Mouse (Mus musculus) neural tube, embryonic 11.5 days (tissue): ENCODE results near the gene Vat1. TPM values are rescaled to one million over a fixed set of nuclear protein-coding genes. Genes with fewer than 3 reads are reported as not detected.
"Not testable (repeated sequence)": the region's sequence is repeated elsewhere in the genome, so short reads cannot be mapped to it uniquely, and the experiment has no call there.

Experiments
- ATAC-seq: fragments of 200-750 bp; cut with Nextera tagmentation; 2 replicates; pipeline ENCODE4 v1.8.0; 2017; ENCODE audit warnings: moderate number of reproducible peaks, mild to moderate bottlenecking, moderate TSS enrichment, moderate library complexity; ENCODE audit not compliant: insufficient read depth, low FRiP score, low TSS enrichment
- DNase-seq: peaks from one replicate; pipeline ENCODE4 v3.0.0-alpha.2; 2015; ENCODE audit warnings: low spot score
- H3K27ac ChIP-seq: fragments of 300-500 bp; sonication (generic); 2 replicates; pipeline ENCODE4 v1.5.1; 2014; ENCODE audit warnings: low read depth, mild to moderate bottlenecking, low read length
- H3K27me3 ChIP-seq: fragments of 300-500 bp; sonication (generic); 2 replicates; pipeline ENCODE4 v1.6.1; 2014; ENCODE audit warnings: mild to moderate bottlenecking, low read length, mixed read lengths; ENCODE audit not compliant: control insufficient read depth, insufficient read depth
- H3K36me3 ChIP-seq: fragments of 300-500 bp; sonication (generic); 2 replicates; pipeline ENCODE4 v1.6.1; 2014; ENCODE audit warnings: mild to moderate bottlenecking, low read length, moderate library complexity, mixed read lengths; ENCODE audit not compliant: control insufficient read depth, insufficient read depth
- H3K4me1 ChIP-seq: fragments of 300-500 bp; sonication (generic); 2 replicates; pipeline ENCODE4 v1.6.1; 2014; ENCODE audit warnings: low read length, mixed read lengths; ENCODE audit not compliant: control insufficient read depth, insufficient read depth
- H3K4me2 ChIP-seq: fragments of 300-500 bp; sonication (generic); 2 replicates; pipeline ENCODE4 v1.6.1; 2014; ENCODE audit warnings: low read depth, mild to moderate bottlenecking, moderate library complexity
- H3K4me3 ChIP-seq: fragments of 300-500 bp; sonication (generic); 2 replicates; pipeline ENCODE4 v1.5.1; 2014; ENCODE audit warnings: low read depth, low read length
- H3K9ac ChIP-seq: fragments of 300-500 bp; sonication (generic); 2 replicates; pipeline ENCODE4 v1.6.1; 2014; ENCODE audit warnings: mild to moderate bottlenecking, low read length
- H3K9me3 ChIP-seq: fragments of 300-500 bp; sonication (generic); 2 replicates; pipeline ENCODE4 v1.6.1; 2016; ENCODE audit warnings: low read length; ENCODE audit not compliant: control insufficient read depth
- WGBS: fragments of 180-500 bp; shearing (Covaris S2); extraction: QIAGEN DNeasy Blood & Tissue Kit; methylation state at CpG from one replicate; pipeline ENCODE4 v1.1.7; 2014; 5-methylcytosine and 5-hydroxymethylcytosine counted together
- polyA plus RNA-seq: library from polyadenylated mRNA; unstranded; fragments of >200 nt; fragmentation: Nextera tagmentation; extraction: Ambion mirVana; gene quantifications from 2 replicates; pipeline ENCODE4 v1.2.1, GENCODE M21; 2014

The Vat1 gene
- polyA plus RNA-seq, 1 experiment from 2014 or later, result 52.3 TPM

DNA sequence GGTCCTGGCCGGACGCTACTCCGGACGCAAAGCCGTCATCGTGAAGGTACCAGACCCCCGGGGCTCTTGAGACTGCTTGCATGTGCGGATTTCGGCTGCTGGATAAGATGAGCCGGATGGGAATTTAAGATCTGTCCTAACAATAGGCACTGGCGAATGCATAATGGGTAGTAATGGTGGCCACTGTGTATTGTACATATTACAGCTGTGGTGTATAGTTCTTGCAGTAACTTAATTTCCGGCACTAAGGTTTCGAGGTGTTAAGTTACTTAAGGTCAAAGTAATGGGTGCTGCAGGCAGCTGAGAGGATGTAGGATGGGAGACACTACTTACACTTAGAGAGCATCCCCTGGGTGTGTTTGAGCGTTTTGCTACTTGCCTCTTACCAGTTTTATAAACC is 23.3 kb downstream of the Vat1 start:
- no peaks in the 10 kb centered on the region for H3K27me3 ChIP-seq
- peak overlapping the region; percentile 96 for H3K9ac ChIP-seq
- peak overlapping the region; percentile 92 for H3K4me3 ChIP-seq
- H3K9me3 ChIP-seq, result no peaks in the 10 kb centered on the region
- ATAC-seq (peak; percentile 9; the same call in 1 of the 2 replicates), DNase-seq (no peak)
- peak overlapping the region; percentile 90 for H3K27ac ChIP-seq
- H3K36me3 ChIP-seq, result peaks cover 15% of the 10 kb centered on the region
- WGBS, result under 1% methylated on average over 14 of the region's 14 CpGs
- H3K4me1 ChIP-seq, result peaks cover 3% of the 10 kb centered on the region; the same call in 1 of the 2 replicates
- H3K4me2 ChIP-seq, result peak overlapping the region; percentile 99

DNA sequence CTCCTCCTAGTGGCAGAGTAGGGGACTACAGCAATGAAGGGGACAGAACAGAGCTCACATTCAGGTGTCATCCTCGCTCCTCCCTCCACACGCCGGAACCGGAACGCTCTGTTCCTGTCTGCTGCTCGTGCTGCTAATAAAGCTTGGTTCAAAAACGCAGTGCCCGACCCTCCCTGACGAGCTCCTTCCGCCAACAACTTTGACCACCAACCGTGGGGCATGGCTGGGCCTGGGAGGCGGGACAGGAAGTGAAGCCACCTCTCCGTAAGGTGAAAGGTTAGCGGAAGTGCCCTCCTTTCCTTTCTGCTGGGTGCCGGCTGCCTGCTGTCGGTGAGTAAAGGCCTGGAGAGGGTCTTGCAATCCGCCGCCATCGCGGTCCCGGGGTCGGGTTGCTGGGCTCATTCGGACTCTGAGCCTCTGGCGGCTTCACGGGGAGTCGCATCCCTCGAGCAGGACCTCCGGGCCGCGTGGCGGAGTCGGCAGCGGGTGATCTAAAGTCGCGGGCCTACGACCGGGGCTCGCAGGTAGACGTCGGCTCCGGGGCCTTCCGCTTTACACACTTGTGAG is 23.8 kb downstream of the Vat1 start, which contains the start of gene Rpl27:
TSS of gene Rpl27 (plus strand) at position 172 of the 567 bp plus-strand sequence.
- DNase-seq (peak; percentile 98), ATAC-seq (peak; percentile 96)
- peaks cover 15% of the 10 kb centered on the region for H3K36me3 ChIP-seq
- H3K9me3 ChIP-seq, result no peaks in the 10 kb centered on the region
- H3K4me2 ChIP-seq, result peak within 1 kb of the TSS; percentile 99
- H3K27ac ChIP-seq, result peak within 1 kb of the TSS; percentile 90
- no peaks in the 10 kb centered on the region for H3K27me3 ChIP-seq
- H3K4me3 ChIP-seq, result peak within 1 kb of the TSS; percentile 92
- WGBS, result under 1% methylated on average over 42 of the region's 42 CpGs
- peak within 1 kb of the TSS; percentile 96 for H3K9ac ChIP-seq
- peaks cover 3% of the 10 kb centered on the region; the same call in 1 of the 2 replicates for H3K4me1 ChIP-seq

DNA sequence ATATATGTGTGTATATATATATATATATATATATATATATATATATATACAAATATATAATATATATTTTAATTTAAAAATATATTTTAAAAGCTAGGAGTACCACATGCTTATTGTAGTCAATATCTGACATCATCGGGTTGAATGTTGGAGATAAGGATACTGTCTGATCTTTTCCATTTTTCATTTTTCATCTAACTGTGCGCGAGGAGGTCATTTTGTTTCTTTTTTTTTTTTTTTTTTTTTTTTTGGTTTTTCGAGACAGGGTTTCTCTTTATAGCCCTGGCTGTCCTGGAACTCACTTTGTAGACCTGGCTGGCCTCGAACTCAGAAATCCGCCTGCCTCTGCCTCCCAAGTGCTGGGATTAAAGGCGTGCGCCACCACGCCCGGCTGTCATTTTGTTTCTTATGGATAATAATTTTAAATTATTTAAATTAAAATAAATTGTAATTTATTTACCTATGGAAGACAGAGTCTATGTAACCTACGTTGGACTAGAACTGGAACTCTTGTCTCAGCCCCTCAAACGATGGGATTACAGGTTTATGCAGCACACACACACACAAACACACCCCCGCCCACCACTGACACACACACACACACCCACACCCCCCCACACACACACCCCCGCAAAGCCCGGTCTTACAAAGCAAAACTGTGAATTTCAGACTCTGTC is 24.4 kb downstream of the Vat1 start:
- not testable (repeated sequence) for DNase-seq

DNA sequence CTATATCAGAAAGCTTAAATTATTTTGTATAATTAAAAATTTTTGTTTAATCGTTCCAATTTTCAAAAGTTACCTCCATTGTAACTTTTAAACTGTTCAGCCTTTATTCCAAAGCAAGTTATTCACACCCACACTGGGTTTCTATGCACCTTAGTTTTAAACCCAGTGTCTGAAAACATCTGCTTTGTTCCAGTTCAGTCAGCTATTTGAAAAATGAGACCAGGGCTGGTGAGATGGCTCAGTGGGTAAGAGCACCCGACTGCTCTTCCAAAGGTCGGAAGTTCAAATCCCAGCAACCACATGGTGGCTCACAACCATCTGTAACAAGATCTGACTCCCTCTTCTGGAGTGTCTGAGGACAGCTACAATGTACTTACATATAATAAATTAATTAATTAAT is 28.0 kb downstream of the Vat1 start:
- not testable (repeated sequence) for H3K36me3 ChIP-seq, H3K4me1 ChIP-seq, H3K9me3 ChIP-seq, H3K4me3 ChIP-seq, H3K4me2 ChIP-seq, H3K27ac ChIP-seq, H3K9ac ChIP-seq, ATAC-seq, H3K27me3 ChIP-seq, DNase-seq
- 56% methylated on average over 3 of the region's 3 CpGs for WGBS

More for the DNA sequence above, 24.4 kb downstream of the Vat1 start:
- H3K27me3 ChIP-seq, H3K27ac ChIP-seq, H3K4me1 ChIP-seq, H3K4me3 ChIP-seq, H3K9me3 ChIP-seq: not testable (repeated sequence)
- Histone ChIP-seq H3K36me3 (peaks cover 15% of the 10 kb centered on the region), H3K4me2 (peak overlapping the region; percentile 28; the same call in 1 of the 2 replicates), H3K9ac (peak overlapping the region; percentile 18; the same call in 1 of the 2 replicates)
- peak; percentile 56; the same call in 1 of the 2 replicates for ATAC-seq
- 40% methylated on average over 14 of the region's 15 CpGs for WGBS

DNA sequence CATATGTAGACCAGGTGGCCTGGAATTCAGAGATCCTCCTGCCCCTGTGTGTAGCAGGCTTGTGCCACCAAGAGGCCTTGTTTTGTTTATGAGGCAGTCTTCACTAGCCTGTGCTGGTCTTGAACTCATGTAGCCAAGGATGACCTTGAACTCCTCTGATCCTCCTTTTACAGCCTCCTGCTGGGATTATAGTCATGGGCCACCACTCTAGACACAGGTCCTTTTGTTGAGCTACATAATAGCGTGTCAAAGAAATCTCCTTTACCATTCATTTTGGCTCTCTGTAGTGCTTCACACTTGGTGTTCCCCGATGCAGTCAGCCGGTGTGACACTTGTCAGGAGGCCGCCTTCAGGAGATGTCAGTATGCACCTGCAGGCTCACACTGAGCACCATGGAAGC is 29.1 kb downstream of the Vat1 start:
- no peak for DNase-seq
- 55% methylated on average over 4 of the region's 4 CpGs for WGBS
- Histone ChIP-seq H3K36me3 (peaks cover 6% of the 10 kb centered on the region), H3K4me2 (no peak overlapping the region), H3K4me1 (no peaks in the 10 kb centered on the region), H3K27ac (no peak overlapping the region), H3K9ac (no peak overlapping the region), H3K9me3 (no peaks in the 10 kb centered on the region), H3K27me3 (no peaks in the 10 kb centered on the region), H3K4me3 (no peak overlapping the region)
- ATAC-seq, result no peak

DNA sequence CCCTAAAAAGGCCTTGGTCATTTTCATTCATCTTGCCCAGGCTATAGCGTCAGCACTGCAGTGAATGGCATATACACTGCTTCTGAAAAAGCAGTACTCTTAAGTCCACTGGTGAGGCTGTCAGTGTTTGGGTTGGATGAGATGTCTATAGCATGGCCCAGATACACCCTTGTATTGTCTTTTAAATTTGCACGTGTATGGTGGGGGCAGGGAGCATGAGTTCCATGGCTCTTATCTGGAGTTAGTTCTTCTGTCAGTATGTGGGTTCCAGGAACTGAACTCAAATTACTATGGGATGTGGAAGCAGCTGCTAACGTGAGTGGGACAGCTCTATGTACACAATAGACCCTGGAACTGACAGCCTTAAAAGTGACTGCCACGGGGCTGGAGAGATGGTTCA is 30.2 kb downstream of the Vat1 start:
- Histone ChIP-seq H3K4me1 (no peaks in the 10 kb centered on the region), H3K9ac (no peak overlapping the region), H3K36me3 (peaks cover 6% of the 10 kb centered on the region), H3K4me3 (no peak overlapping the region), H3K9me3 (no peaks in the 10 kb centered on the region), H3K4me2 (no peak overlapping the region), H3K27ac (no peak overlapping the region), H3K27me3 (no peaks in the 10 kb centered on the region)
- 91% methylated on average over 4 of the region's 4 CpGs for WGBS
- ATAC-seq, result no peak
- no peak for DNase-seq

DNA sequence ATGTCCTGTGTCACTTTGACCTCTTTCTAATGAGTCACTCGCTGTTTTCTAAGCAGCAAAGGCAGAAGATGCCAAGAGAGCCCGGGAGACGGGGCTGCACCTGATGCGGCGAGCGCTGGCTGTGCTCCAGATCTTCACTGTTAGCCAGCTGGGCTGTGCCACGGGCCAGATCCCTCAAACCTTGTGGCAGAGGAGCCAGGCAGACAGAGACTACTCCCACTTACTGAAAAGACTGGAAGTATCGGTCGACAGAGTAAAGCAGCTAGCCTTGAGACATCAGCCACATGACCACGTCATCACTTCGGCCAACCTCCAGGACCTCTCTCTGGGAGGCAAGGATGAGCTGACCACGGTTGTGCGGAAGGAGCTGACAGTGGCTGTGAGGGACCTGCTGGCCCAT is 32.6 kb downstream of the Vat1 start:
- Histone ChIP-seq H3K9ac (no peak overlapping the region), H3K27me3 (no peaks in the 10 kb centered on the region), H3K9me3 (no peaks in the 10 kb centered on the region), H3K4me1 (no peaks in the 10 kb centered on the region), H3K4me2 (no peak overlapping the region), H3K27ac (no peak overlapping the region), H3K36me3 (peaks cover 9% of the 10 kb centered on the region), H3K4me3 (no peak overlapping the region)
- WGBS, result 92% methylated on average over 13 of the region's 13 CpGs
- ATAC-seq (no peak), DNase-seq (no peak)

DNA sequence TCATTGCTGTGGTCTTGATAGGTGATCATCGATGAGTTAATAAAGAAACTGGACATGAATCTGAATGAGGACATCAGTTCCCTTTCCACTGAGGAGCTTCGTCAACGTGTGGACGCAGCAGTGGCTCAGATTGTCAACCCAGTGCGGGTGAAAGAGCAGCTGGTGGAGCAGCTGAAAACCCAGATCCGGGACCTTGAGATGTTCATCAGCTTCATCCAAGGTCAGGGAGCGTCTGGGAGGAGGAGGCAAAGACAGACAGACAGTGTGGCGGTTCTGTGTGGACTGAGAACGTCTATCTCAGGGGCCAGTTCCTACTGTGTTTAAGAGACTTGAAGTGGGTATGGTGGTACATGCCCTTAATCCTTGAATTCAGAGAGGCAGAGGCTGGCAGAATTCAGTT is 34.7 kb downstream of the Vat1 start:
- 91% methylated on average over 9 of the region's 9 CpGs for WGBS
- ATAC-seq, result no peak
- Histone ChIP-seq H3K4me1 (peaks cover under 1% of the 10 kb centered on the region; the same call in 1 of the 2 replicates), H3K36me3 (peaks cover 9% of the 10 kb centered on the region), H3K27ac (no peak overlapping the region), H3K9ac (no peak overlapping the region), H3K4me2 (no peak overlapping the region), H3K9me3 (no peaks in the 10 kb centered on the region), H3K4me3 (no peak overlapping the region), H3K27me3 (no peaks in the 10 kb centered on the region)
- no peak for DNase-seq

DNA sequence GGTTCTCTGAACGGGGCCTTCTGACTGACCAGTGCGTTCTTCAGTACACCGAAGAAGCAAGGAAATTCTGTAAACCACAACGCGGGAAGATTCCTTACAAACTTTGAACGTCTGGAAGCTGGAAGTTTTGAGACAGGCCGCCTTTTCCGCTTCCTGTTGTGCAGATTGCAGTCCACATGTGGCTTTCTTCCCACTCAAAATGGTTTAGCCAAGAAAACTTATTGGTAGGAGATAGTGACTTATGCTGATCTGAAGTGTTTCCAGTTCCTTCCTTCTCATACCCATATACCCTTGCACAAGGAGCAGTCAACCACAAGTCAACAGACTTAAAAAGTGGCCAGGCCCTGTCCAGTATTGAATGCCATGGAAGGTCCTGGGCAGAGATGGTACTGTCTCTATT is 39.9 kb downstream of the Vat1 start:
- H3K4me3 ChIP-seq, result peak overlapping the region; percentile 95
- DNase-seq, result no peak
- H3K9ac ChIP-seq, result no peak overlapping the region; the same call in 1 of the 2 replicates
- H3K27me3 ChIP-seq, result no peaks in the 10 kb centered on the region
- H3K27ac ChIP-seq, result no peak overlapping the region
- WGBS, result 68% methylated on average over 8 of the region's 8 CpGs
- peaks cover 8% of the 10 kb centered on the region for H3K4me1 ChIP-seq
- H3K9me3 ChIP-seq, result no peaks in the 10 kb centered on the region
- H3K36me3 ChIP-seq, result peaks cover 3% of the 10 kb centered on the region
- H3K4me2 ChIP-seq, result peak overlapping the region; percentile 95
- no peak for ATAC-seq
